Mouse (Mus musculus): Measurements from ENCODE around the gene Usp21. TPM values are rescaled to one million over a fixed set of nuclear protein-coding genes. Genes with fewer than 3 reads are reported as not detected.
A peak's percentile ranks its signal among the peaks of the same experiment; 100 is the strongest.

Usp21 gene
- total and polyA plus RNA-seq, 3 experiments, result 10.0 to 66.4 TPM; not detected in 1

DNA sequence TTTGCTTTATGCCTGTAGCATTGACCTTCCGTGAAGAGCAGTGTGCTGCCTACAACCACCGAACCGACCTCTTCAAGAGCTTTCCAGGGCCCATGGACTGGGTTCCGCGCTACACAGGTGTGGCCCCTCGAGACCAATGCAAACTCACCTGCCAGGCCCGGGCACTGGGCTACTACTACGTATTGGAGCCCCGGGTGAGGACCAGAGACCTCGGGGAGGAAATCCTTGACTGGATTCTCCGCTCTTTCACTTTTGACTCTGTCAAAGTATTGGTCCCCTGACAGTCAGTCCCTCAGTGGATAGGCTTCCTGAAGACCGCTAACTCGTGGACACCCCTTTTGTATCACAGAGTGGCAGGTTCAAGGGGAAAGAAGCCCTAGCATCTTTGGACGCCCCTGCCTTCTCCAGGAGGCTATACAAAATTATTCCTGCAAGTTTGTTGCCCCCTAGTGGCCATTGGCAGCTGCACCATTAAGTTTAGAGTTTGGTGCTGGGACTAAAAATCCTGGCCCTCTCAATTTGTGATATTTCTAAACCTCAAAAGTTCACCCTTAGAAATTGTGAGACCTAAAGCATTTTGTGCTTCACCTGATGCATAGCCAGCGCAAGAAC lies 30.7 kb downstream of the Usp21 start:
- no peak overlapping the region for H3K9ac ChIP-seq (ENCODE audit: control insufficient read depth, low read depth, low read length, poor library complexity, severe bottlenecking)
- H3K4me1 ChIP-seq (ENCODE audit: control insufficient read depth in 1 of 2, insufficient read depth in 2 of 2, low read length in 2 of 2), result no peaks in the 10 kb centered on the region
- H3K27me3 ChIP-seq (ENCODE audit: control insufficient read depth in 1 of 2, insufficient read depth in 2 of 2, low read length in 2 of 2), result peaks cover 0 to 5% of the 10 kb centered on the region in 2 experiments; a peak in 3 of 4 replicates
- H3K79me2 ChIP-seq (ENCODE audit: control insufficient read depth, insufficient read depth, low read length, poor library complexity), result no peaks in the 10 kb centered on the region
- H3K4me3 ChIP-seq (ENCODE audit: control insufficient read depth in 1 of 2, insufficient read depth in 1 of 2, low read depth in 2 of 2, low read length in 2 of 2), result peak overlapping the region; percentile 21 to 36; a peak in 1 of 4 replicates
- H3K9me3 ChIP-seq (replicated peaks; ENCODE audit: insufficient read depth, low read length), result no peaks in the 10 kb centered on the region
- H3K36me3 ChIP-seq (ENCODE audit: control insufficient read depth in 1 of 2, insufficient read depth in 2 of 2, low read length in 2 of 2), result no peaks in the 10 kb centered on the region
- peak; percentile 85 for DNase-seq (ENCODE audit: low read depth, low spot score)
- no peak overlapping the region for H3K27ac ChIP-seq (ENCODE audit: control insufficient read depth, low read depth, low read length)
- TF ChIP-seq EP300 (IDR thresholded peaks at IDR 0.05; ENCODE audit: low read depth in 1 of 2, low read length in 2 of 2), result no peak
- no peak for TF ChIP-seq MAX (IDR thresholded peaks at IDR 0.05; ENCODE audit: low read length)
- TF ChIP-seq E2F4 (IDR thresholded peaks at IDR 0.05; ENCODE audit: borderline replicate concordance, low read depth, low read length), result no peak
- no peak for TF ChIP-seq BHLHE40 (IDR thresholded peaks at IDR 0.05; ENCODE audit: borderline replicate concordance, low read depth, low read length)
- TF ChIP-seq MAZ (IDR thresholded peaks at IDR 0.05; ENCODE audit: low read depth, low read length), result no peak
- TF ChIP-seq SIN3A (IDR thresholded peaks at IDR 0.05; ENCODE audit: low read length), result peak; percentile 53; the same call in 1 of the 2 replicates
- TF ChIP-seq CHD1 (IDR thresholded peaks at IDR 0.05; ENCODE audit: low read depth, low read length), result no peak
- no peak for TF ChIP-seq POLR2AphosphoS5 (IDR thresholded peaks at IDR 0.05; ENCODE audit: borderline replicate concordance, low read depth, low read length)
- TF ChIP-seq KAT2A (conservative IDR thresholded peaks at IDR 0.05; ENCODE audit: low read depth, low read length), result no peak
- no peak for TF ChIP-seq NRF1 (IDR thresholded peaks at IDR 0.05; ENCODE audit: insufficient read depth, low read depth, low read length, poor library complexity, severe bottlenecking)
- peak; percentile 89 for TF ChIP-seq ZC3H11A (IDR thresholded peaks at IDR 0.05; ENCODE audit: low read depth, low read length)
- no peak for TF ChIP-seq USF1 (IDR thresholded peaks at IDR 0.05; ENCODE audit: low read depth, low read length)
- TF ChIP-seq CHD2 (IDR thresholded peaks at IDR 0.05; ENCODE audit: low read length), result no peak
- no peak for TF ChIP-seq MAFK (IDR thresholded peaks at IDR 0.05; ENCODE audit: borderline replicate concordance, low read depth, low read length)
- TF ChIP-seq GABPA (IDR thresholded peaks at IDR 0.05; ENCODE audit: low read depth, low read length), result no peak
- no peak for TF ChIP-seq POLR2AphosphoS2 (IDR thresholded peaks at IDR 0.05; ENCODE audit: low read length)
- no peak for TF ChIP-seq ELF1 (IDR thresholded peaks at IDR 0.05; ENCODE audit: low read depth, low read length)
- TF ChIP-seq RAD21 (IDR thresholded peaks at IDR 0.05; ENCODE audit: low read depth, low read length), result peak; percentile 87
- TF ChIP-seq CTCF (IDR thresholded peaks at IDR 0.05 in 2 of 3, conservative IDR thresholded peaks at IDR 0.05 in 1 of 3; ENCODE audit: control insufficient read depth in 1 of 3, insufficient read depth in 1 of 3, low read depth in 2 of 3, low read length in 3 of 3, poor library complexity in 1 of 3, severe bottlenecking in 1 of 3), result peak; percentile 74 to 86 (median 78)
- no peak for TF ChIP-seq ETS1 (IDR thresholded peaks at IDR 0.05; ENCODE audit: low read depth, low read length)
- TF ChIP-seq GATA1 (IDR thresholded peaks at IDR 0.05; ENCODE audit: low read depth, low read length), result no peak
- TF ChIP-seq USF2 (IDR thresholded peaks at IDR 0.05; ENCODE audit: borderline replicate concordance in 1 of 2, insufficient read depth in 1 of 2, low read depth in 1 of 2, low read length in 2 of 2), result no peak
- TF ChIP-seq MXI1 (IDR thresholded peaks at IDR 0.05; ENCODE audit: low read depth, low read length), result no peak
- TF ChIP-seq MYC (IDR thresholded peaks at IDR 0.05; ENCODE audit: low read depth, low read length), result no peak
- no peak for TF ChIP-seq JUND (IDR thresholded peaks at IDR 0.05; ENCODE audit: low read depth, low read length)
- TF ChIP-seq MYB (IDR thresholded peaks at IDR 0.05; ENCODE audit: low read depth, low read length), result no peak
- TF ChIP-seq ZMIZ1 (IDR thresholded peaks at IDR 0.05; ENCODE audit: low read depth, low read length), result no peak
- TF ChIP-seq RCOR1 (IDR thresholded peaks at IDR 0.05; ENCODE audit: low read depth, low read length), result no peak
- TF ChIP-seq UBTF (IDR thresholded peaks at IDR 0.05; ENCODE audit: borderline replicate concordance, insufficient read depth, low read depth, low read length), result no peak
- no peak for TF ChIP-seq MEF2A (IDR thresholded peaks at IDR 0.05; ENCODE audit: extremely low read depth, insufficient replicate concordance, low read depth, low read length, poor library complexity, severe bottlenecking)
- no peak for TF ChIP-seq ZKSCAN1 (IDR thresholded peaks at IDR 0.05; ENCODE audit: low read depth, low read length)
- no peak for TF ChIP-seq TAL1 (IDR thresholded peaks at IDR 0.05; ENCODE audit: low read length)
- TF ChIP-seq SMC3 (IDR thresholded peaks at IDR 0.05; ENCODE audit: low read depth, low read length), result peak; percentile 87
- no peak for TF ChIP-seq TCF12 (IDR thresholded peaks at IDR 0.05; ENCODE audit: low read depth, low read length)
- peak; percentile 36; the same call in 1 of the 2 replicates for TF ChIP-seq TBP (IDR thresholded peaks at IDR 0.05; ENCODE audit: low read depth, low read length)
- TF ChIP-seq ZNF384 (IDR thresholded peaks at IDR 0.05; ENCODE audit: low read depth, low read length), result peak; percentile 74
- TF ChIP-seq NELFE (IDR thresholded peaks at IDR 0.05; ENCODE audit: low read depth, low read length), result no peak
